Mouse (Mus musculus) limb, embryonic 15.5 days (tissue): Measurements from ENCODE around the gene Mrgpra9. TPM values are rescaled to one million over a fixed set of nuclear protein-coding genes. Genes with fewer than 3 reads are reported as not detected.
"Not testable (repeated sequence)": the region's sequence is repeated elsewhere in the genome, so short reads cannot be mapped to it uniquely, and the experiment has no call there.

ENCODE experiments used
- ATAC-seq: fragments of 200-750 bp; cut with Nextera tagmentation; 2 replicates; pipeline ENCODE4 v1.8.0; 2017; ENCODE audit warnings: low read depth, moderate TSS enrichment; ENCODE audit not compliant: insufficient number of reproducible peaks, low FRiP score, low TSS enrichment
- H3K27ac ChIP-seq: fragments of 300-500 bp; sonication (generic); 2 replicates; pipeline ENCODE4 v1.5.1; 2015; ENCODE audit warnings: moderate library complexity, mild to moderate bottlenecking, inconsistent platforms
- H3K27me3 ChIP-seq: fragments of 300-500 bp; sonication (generic); 2 replicates; pipeline ENCODE4 v1.6.1; 2015; ENCODE audit warnings: inconsistent platforms
- H3K36me3 ChIP-seq: fragments of 300-500 bp; sonication (generic); 2 replicates; pipeline ENCODE4 v1.6.1; 2015; ENCODE audit warnings: inconsistent platforms
- H3K4me1 ChIP-seq: fragments of 300-500 bp; sonication (generic); 2 replicates; pipeline ENCODE4 v1.6.1; 2015; ENCODE audit warnings: inconsistent platforms
- H3K4me2 ChIP-seq: fragments of 300-500 bp; sonication (generic); 2 replicates; pipeline ENCODE4 v1.6.1; 2015; ENCODE audit warnings: mild to moderate bottlenecking, inconsistent platforms
- H3K4me3 ChIP-seq: fragments of 300-500 bp; sonication (generic); 2 replicates; pipeline ENCODE4 v1.5.1; 2015; ENCODE audit warnings: mild to moderate bottlenecking, inconsistent platforms
- H3K9ac ChIP-seq: fragments of 300-500 bp; sonication (generic); 2 replicates; pipeline ENCODE4 v1.6.1; 2015; ENCODE audit warnings: inconsistent platforms
- H3K9me3 ChIP-seq: fragments of 300-500 bp; sonication (generic); 2 replicates; pipeline ENCODE4 v1.6.1; 2016; ENCODE audit warnings: inconsistent platforms
- WGBS: fragments of 180-500 bp; shearing (Covaris S2); methylation state at CpG from one replicate; pipeline ENCODE4 v1.1.7; 2015; 5-methylcytosine and 5-hydroxymethylcytosine counted together
- polyA plus RNA-seq: library from polyadenylated mRNA; unstranded; fragments of >200 nt; fragmentation: Nextera tagmentation; extraction: Ambion mirVana; gene quantifications from 2 replicates; pipeline ENCODE4 v1.2.1, GENCODE M21; 2015

The Mrgpra9 gene
- polyA plus RNA-seq: not detected in 2 replicates

DNA sequence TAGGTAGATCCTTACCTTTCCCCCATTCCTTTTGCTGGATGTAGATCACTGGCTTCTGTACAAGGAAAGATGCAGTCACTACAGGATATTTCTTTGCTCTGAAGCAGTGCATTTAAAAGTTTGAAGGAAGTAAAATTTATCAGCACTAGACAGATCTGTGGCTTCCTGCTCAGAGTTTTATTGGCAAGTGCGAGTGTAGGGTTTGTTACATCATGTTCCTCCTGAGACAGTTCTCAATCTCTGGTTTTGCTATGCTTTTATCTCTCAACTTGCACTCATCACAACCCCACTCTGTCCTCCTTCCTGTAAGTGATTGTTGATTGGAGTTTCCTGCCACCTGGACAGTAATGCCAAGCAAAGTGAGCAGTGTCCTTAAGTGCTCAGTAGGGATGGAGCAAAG is at the start of gene Mrgpra9:
Mrgpra9 (minus strand) TSS at position 79 of the 400 bp plus-strand sequence.
- Histone ChIP-seq H3K4me2 (no peak within 1 kb of the TSS), H3K9ac (no peak within 1 kb of the TSS), H3K9me3 (no peaks in the 10 kb centered on the region), H3K4me1 (no peaks in the 10 kb centered on the region), H3K4me3 (no peak within 1 kb of the TSS), H3K27me3 (no peaks in the 10 kb centered on the region), H3K27ac (no peak within 1 kb of the TSS), H3K36me3 (no peaks in the 10 kb centered on the region)
- ATAC-seq: no peak
- 56% methylated on average over 1 of the region's 1 CpGs for WGBS

DNA sequence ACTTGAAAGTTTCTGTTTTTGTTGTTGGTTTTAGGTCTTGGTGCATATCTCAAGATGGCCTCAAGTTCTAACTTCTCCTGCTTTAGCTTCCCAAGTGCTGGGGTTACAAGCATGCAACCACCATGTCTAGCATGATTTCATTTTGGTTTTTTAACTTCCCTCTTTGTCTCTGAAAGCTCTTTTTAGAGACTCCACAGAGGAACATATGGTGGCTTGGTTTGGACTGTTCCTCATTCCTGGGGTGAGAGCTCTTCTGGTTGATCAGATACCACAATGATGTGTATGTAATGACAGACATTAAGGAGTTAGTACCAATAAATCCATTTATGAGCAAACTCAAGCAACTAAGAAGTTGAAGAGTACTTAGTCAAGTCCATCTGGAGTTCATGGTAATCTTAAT is 47.0 kb upstream of the Mrgpra9 start:
- not testable (repeated sequence) for H3K27ac ChIP-seq, H3K4me1 ChIP-seq, H3K27me3 ChIP-seq, H3K9me3 ChIP-seq, H3K9ac ChIP-seq, H3K36me3 ChIP-seq, H3K4me3 ChIP-seq, H3K4me2 ChIP-seq, ATAC-seq

DNA sequence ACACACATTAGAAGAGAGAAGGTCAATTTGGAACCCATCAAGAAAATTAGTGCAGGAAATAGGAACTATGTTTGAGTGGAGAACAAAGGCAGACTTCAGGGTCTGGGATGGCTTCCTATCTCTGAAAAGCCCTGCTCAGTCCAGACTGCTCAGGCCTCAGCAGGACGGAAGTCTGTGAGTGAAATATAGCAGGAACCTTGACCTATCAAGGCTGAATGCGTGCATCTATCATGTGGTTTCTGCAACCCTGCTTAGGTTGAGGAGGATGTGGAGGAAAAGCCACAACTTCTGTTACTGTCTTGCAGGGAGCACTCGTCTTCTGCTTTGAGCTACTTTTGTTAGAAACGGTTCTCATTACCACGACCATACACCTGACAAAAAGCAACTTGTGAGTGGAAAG is 18.9 kb upstream of the Mrgpra9 start:
- H3K4me3 ChIP-seq, H3K9me3 ChIP-seq, H3K27ac ChIP-seq, H3K36me3 ChIP-seq, ATAC-seq, H3K27me3 ChIP-seq, H3K4me1 ChIP-seq, H3K4me2 ChIP-seq, H3K9ac ChIP-seq: not testable (repeated sequence)
- WGBS: 76% methylated on average over 5 of the region's 5 CpGs

DNA sequence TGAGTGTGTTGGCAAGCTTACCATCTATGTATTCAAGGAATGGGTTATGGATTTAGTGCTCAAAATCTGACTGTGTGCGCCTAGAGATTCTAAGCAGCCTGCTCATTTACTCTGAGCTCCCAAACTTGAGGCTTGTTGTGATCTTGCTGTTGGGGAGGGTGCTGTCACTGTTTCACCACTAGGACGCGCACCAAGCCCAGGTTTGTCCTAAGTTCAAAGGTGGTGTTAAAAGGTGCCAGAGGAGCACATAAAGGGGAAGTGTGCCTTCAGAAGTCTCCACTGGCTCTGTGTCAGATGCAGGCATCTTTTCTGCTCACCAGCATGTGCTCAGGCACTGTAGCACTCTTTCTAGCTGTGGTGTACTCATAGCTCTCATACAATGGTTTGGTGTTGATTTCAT is 8.0 kb downstream of the Mrgpra9 start:
- no peaks in the 10 kb centered on the region for H3K27me3 ChIP-seq
- no peak overlapping the region for H3K9ac ChIP-seq
- WGBS: 62% methylated on average over 3 of the region's 3 CpGs
- no peak overlapping the region for H3K27ac ChIP-seq
- ATAC-seq: no peak
- H3K4me2 ChIP-seq: no peak overlapping the region
- H3K9me3 ChIP-seq: no peaks in the 10 kb centered on the region
- H3K36me3 ChIP-seq: no peaks in the 10 kb centered on the region
- no peak overlapping the region for H3K4me3 ChIP-seq
- H3K4me1 ChIP-seq: no peaks in the 10 kb centered on the region

DNA sequence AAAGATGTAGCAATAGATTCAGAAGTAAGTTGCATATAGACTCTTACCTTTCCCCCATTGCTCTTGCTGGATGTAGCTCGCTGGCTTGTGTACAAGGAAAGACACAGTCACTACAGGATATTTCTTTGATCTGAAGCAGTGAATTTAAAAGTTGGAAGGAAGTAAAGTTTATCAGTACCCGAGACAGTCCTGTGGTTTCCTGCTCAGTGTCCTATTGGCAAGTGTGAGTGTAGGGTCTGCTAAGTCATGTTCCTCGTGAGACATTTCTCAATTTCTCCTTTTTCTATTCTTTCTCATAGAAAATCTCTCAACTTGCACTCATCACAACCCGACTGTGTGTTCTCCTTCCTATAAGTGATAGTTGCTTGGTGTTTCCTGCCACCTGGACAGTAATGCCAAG is 47.8 kb downstream of the Mrgpra9 start, which contains the start of gene Mrgpra6:
Mrgpra6 (minus strand) TSS at position 91 of the 400 bp plus-strand sequence.
- H3K4me1 ChIP-seq: no peaks in the 10 kb centered on the region
- ATAC-seq: no peak
- H3K9ac ChIP-seq: no peak within 1 kb of the TSS
- no peak within 1 kb of the TSS for H3K4me2 ChIP-seq
- no peaks in the 10 kb centered on the region for H3K27me3 ChIP-seq
- 71% methylated on average over 4 of the region's 4 CpGs for WGBS
- no peaks in the 10 kb centered on the region for H3K36me3 ChIP-seq
- H3K27ac ChIP-seq: no peak within 1 kb of the TSS
- no peak within 1 kb of the TSS for H3K4me3 ChIP-seq
- no peaks in the 10 kb centered on the region for H3K9me3 ChIP-seq

DNA sequence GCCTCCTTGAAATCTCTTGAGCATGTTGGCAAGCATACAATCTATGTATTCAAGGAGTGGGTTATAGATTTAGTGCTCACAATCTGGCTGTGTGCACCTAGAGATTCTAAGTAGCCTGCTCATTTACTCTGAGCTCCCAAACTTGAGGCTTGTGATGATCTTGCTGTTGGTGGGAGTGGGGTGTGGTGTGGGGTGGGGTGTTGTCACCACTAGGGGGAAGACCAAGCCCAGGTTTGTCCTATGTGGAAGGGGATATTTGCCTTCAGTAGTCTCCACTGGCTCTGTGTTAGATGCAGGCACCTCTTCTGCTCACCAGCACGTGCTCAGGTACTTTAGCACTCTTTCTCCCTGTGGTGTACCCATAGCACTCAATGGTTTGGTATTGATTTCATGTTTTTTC is 57.4 kb downstream of the Mrgpra9 start:
- Histone ChIP-seq H3K27me3 (no peaks in the 10 kb centered on the region), H3K36me3 (no peaks in the 10 kb centered on the region), H3K4me1 (no peaks in the 10 kb centered on the region), H3K9ac (no peak overlapping the region), H3K9me3 (no peaks in the 10 kb centered on the region), H3K4me2 (no peak overlapping the region), H3K4me3 (no peak overlapping the region), H3K27ac (no peak overlapping the region)
- ATAC-seq: no peak
- 47% methylated on average over 1 of the region's 1 CpGs for WGBS

Other genes starting within 250 kb of the Mrgpra9 start
- 23.3 and 23.9 TPM in 2 replicates for gene Spty2d1, start 244.4 kb downstream of the Mrgpra9 start, polyA plus RNA-seq
- 25.5 and 27.2 TPM in 2 replicates for gene Tmem86a, start 202.2 kb downstream of the Mrgpra9 start, polyA plus RNA-seq
- 0.09 and 0.50 TPM in 2 replicates for gene Ptpn5, start 119.2 kb downstream of the Mrgpra9 start, polyA plus RNA-seq
- gene Mrgpra6, start 47.9 kb downstream of the Mrgpra9 start, polyA plus RNA-seq: not detected in 2 replicates
- gene Mrgpra1, start 101.4 kb upstream of the Mrgpra9 start, polyA plus RNA-seq: not detected in 2 replicates
- gene Mrgpra2a, start 199.3 kb upstream of the Mrgpra9 start, polyA plus RNA-seq: not detected in 2 replicates